Comparison of ENCODE assay signal across 7 mouse cellular contexts in genomic region chr10:127755770-127756468, GRCm38 (mm10). TPM values are rescaled to one million over a fixed set of nuclear protein-coding genes. Genes with fewer than 3 reads are reported as not detected.
A peak's percentile ranks its signal among the peaks of the same experiment; 100 is the strongest.
DNase-seq lines count a peak whose midpoint lies in the region; ATAC-seq and TF ChIP-seq lines count a peak whose summit lies in the region.

No protein-coding gene starts in this region.

- WGBS in embryonic facial prominence, embryonic 13.5 days, result 41% methylated on average over 18 of the region's 18 CpGs
- 26% methylated on average over 16 of the region's 18 CpGs for WGBS in intestine, embryonic 14.5 days
- WGBS in liver, postnatal 0 days (ENCODE audit: insufficient replicate concordance), result 30% methylated on average over 18 of the region's 18 CpGs
- WGBS in stomach, postnatal 0 days, result 26% methylated on average over 18 of the region's 18 CpGs

- H3K9me3 ChIP-seq in embryonic facial prominence, embryonic 13.5 days, result no peaks in the 10 kb centered on the region
- no peaks in the 10 kb centered on the region for H3K9me3 ChIP-seq in intestine, embryonic 14.5 days (ENCODE audit: control insufficient read depth, low read length)
- H3K9me3 ChIP-seq in liver, postnatal 0 days (ENCODE audit: low read length), result no peaks in the 10 kb centered on the region
- no peaks in the 10 kb centered on the region for H3K9me3 ChIP-seq in stomach, postnatal 0 days (ENCODE audit: control insufficient read depth, low read length)

- H3K9ac ChIP-seq in embryonic facial prominence, embryonic 13.5 days, result peak overlapping the region; percentile 27; the same call in 1 of the 2 replicates
- H3K9ac ChIP-seq in intestine, embryonic 14.5 days (ENCODE audit: low read length), result peak overlapping the region; percentile 22; the same call in 1 of the 2 replicates
- H3K9ac ChIP-seq in liver, postnatal 0 days (replicated peaks), result peak overlapping the region; percentile 39; the same call in 1 of the 2 replicates
- H3K9ac ChIP-seq in stomach, postnatal 0 days (ENCODE audit: low read length), result peak overlapping the region; percentile 24; the same call in 1 of the 2 replicates

- H3K27me3 ChIP-seq in embryonic facial prominence, embryonic 13.5 days, result no peaks in the 10 kb centered on the region
- H3K27me3 ChIP-seq in intestine, embryonic 14.5 days (replicated peaks; ENCODE audit: control insufficient read depth, insufficient read depth, low read length), result no peaks in the 10 kb centered on the region
- no peaks in the 10 kb centered on the region for H3K27me3 ChIP-seq in liver, postnatal 0 days (ENCODE audit: insufficient read depth, low read length)
- H3K27me3 ChIP-seq in stomach, postnatal 0 days (ENCODE audit: control insufficient read depth, insufficient read depth, low read length), result no peaks in the 10 kb centered on the region

- no peaks in the 10 kb centered on the region for H3K4me1 ChIP-seq in embryonic facial prominence, embryonic 13.5 days
- peaks cover 5% of the 10 kb centered on the region; the same call in 1 of the 2 replicates for H3K4me1 ChIP-seq in intestine, embryonic 14.5 days (replicated peaks; ENCODE audit: control insufficient read depth, insufficient read depth, low read length)
- peaks cover 33% of the 10 kb centered on the region for H3K4me1 ChIP-seq in liver, postnatal 0 days (ENCODE audit: insufficient read depth)
- H3K4me1 ChIP-seq in stomach, postnatal 0 days (replicated peaks; ENCODE audit: control insufficient read depth, insufficient read depth), result no peaks in the 10 kb centered on the region

- peak overlapping the region; percentile 51 for H3K4me2 ChIP-seq in embryonic facial prominence, embryonic 13.5 days
- H3K4me2 ChIP-seq in intestine, embryonic 14.5 days (ENCODE audit: low read length), result peak overlapping the region; percentile 55
- H3K4me2 ChIP-seq in liver, postnatal 0 days (ENCODE audit: low read depth, low read length), result peak overlapping the region; percentile 56
- peak overlapping the region; percentile 50 for H3K4me2 ChIP-seq in stomach, postnatal 0 days (replicated peaks; ENCODE audit: low read depth)

- no peak overlapping the region for H3K27ac ChIP-seq in embryonic facial prominence, embryonic 13.5 days
- peak overlapping the region; percentile 11; the same call in 1 of the 2 replicates for H3K27ac ChIP-seq in intestine, embryonic 14.5 days (ENCODE audit: low read depth)
- H3K27ac ChIP-seq in liver, postnatal 0 days (ENCODE audit: low read depth), result peak overlapping the region; percentile 68
- peak overlapping the region; percentile 63 for H3K27ac ChIP-seq in stomach, postnatal 0 days (replicated peaks)

- no peak for TF ChIP-seq CTCF in liver, postnatal 0 days (IDR thresholded peaks at IDR 0.05; ENCODE audit: low read depth)
- no peak for TF ChIP-seq CTCF in stomach, postnatal 0 days (IDR thresholded peaks at IDR 0.05; ENCODE audit: low read depth)

- ATAC-seq in embryonic facial prominence, embryonic 13.5 days (ENCODE audit: insufficient number of reproducible peaks, insufficient read depth, low FRiP score, low TSS enrichment, low read depth), result no peak
- ATAC-seq in intestine, embryonic 14.5 days (replicated peaks; ENCODE audit: low FRiP score, low TSS enrichment, low read depth), result no peak
- peak; percentile 22; the same call in 1 of the 2 replicates for ATAC-seq in liver, postnatal 0 days
- no peak for ATAC-seq in stomach, postnatal 0 days (ENCODE audit: low FRiP score, low TSS enrichment)

- peak; percentile 61 for TF ChIP-seq EP300 in liver, postnatal 0 days (IDR thresholded peaks at IDR 0.05; ENCODE audit: low read depth)
- no peak for TF ChIP-seq EP300 in stomach, postnatal 0 days (optimal IDR thresholded peaks at IDR 0.05)

- peak; percentile 12 for DNase-seq in ZHBTc4 (ENCODE audit: low read depth, low spot score)
- DNase-seq in intestine, embryonic 14.5 days (ENCODE audit: low spot score), result no peak
- DNase-seq in liver, postnatal 0 days, result no peak
- DNase-seq in stomach, postnatal 0 days (ENCODE audit: low spot score), result no peak
- DNase-seq in cerebellum, adult 9-10 months, result no peak
- DNase-seq in cerebellum, postnatal 4 days (ENCODE audit: low spot score in 2 of 2), result no peak

- H3K36me3 ChIP-seq in embryonic facial prominence, embryonic 13.5 days, result no peaks in the 10 kb centered on the region
- H3K36me3 ChIP-seq in intestine, embryonic 14.5 days (ENCODE audit: control insufficient read depth, insufficient read depth, low read length), result no peaks in the 10 kb centered on the region
- no peaks in the 10 kb centered on the region for H3K36me3 ChIP-seq in liver, postnatal 0 days (replicated peaks; ENCODE audit: insufficient read depth, low read length)
- H3K36me3 ChIP-seq in stomach, postnatal 0 days (ENCODE audit: control insufficient read depth, insufficient read depth, low read length), result no peaks in the 10 kb centered on the region

- H3K4me3 ChIP-seq in embryonic facial prominence, embryonic 13.5 days, result peak overlapping the region; percentile 10; the same call in 1 of the 2 replicates
- peak overlapping the region; percentile 21 for H3K4me3 ChIP-seq in intestine, embryonic 14.5 days (ENCODE audit: low read depth, low read length)
- H3K4me3 ChIP-seq in liver, postnatal 0 days (ENCODE audit: low read depth, low read length), result peak overlapping the region; percentile 11; the same call in 1 of the 2 replicates
- peak overlapping the region; percentile 25 for H3K4me3 ChIP-seq in stomach, postnatal 0 days (ENCODE audit: low read depth, low read length)

RNA-seq across cellular contexts. Expression of gene Rdh1, which starts 3.6 kb away (rescaled TPM):
- 0.06 TPM in 1 of 2 replicates, not detected in the other for polyA plus RNA-seq in embryonic facial prominence, embryonic 13.5 days (2015; fragmentation: Nextera tagmentation; extraction: Ambion mirVana)
- polyA plus RNA-seq in intestine, embryonic 14.5 days (2014; fragmentation: Nextera tagmentation; extraction: Ambion mirVana), result 0.07 TPM in 1 of 2 replicates, not detected in the other
- polyA plus RNA-seq in liver, postnatal 0 days (2015; fragmentation: Nextera tagmentation; extraction: Ambion mirVana), result 0.20 TPM in 2 replicates
- 0.19 and 0.23 TPM in 2 replicates for polyA plus RNA-seq in stomach, postnatal 0 days (2015; fragmentation: Nextera tagmentation; extraction: Ambion mirVana)

RNA-seq across cellular contexts. Expression of gene Rdh16f1, which starts 3.7 kb away (rescaled TPM):
- not detected in 2 replicates for polyA plus RNA-seq in embryonic facial prominence, embryonic 13.5 days (2015; fragmentation: Nextera tagmentation; extraction: Ambion mirVana)
- polyA plus RNA-seq in intestine, embryonic 14.5 days (2014; fragmentation: Nextera tagmentation; extraction: Ambion mirVana), result not detected in 2 replicates
- 0.69 TPM in 1 of 2 replicates, not detected in the other for polyA plus RNA-seq in liver, postnatal 0 days (2015; fragmentation: Nextera tagmentation; extraction: Ambion mirVana)
- polyA plus RNA-seq in stomach, postnatal 0 days (2015; fragmentation: Nextera tagmentation; extraction: Ambion mirVana), result 0.67 and 0.69 TPM in 2 replicates

RNA-seq across cellular contexts. Expression of gene Gpr182, which starts 4.4 kb away (rescaled TPM):
- 0.90 and 1.2 TPM in 2 replicates for polyA plus RNA-seq in embryonic facial prominence, embryonic 13.5 days (2015; fragmentation: Nextera tagmentation; extraction: Ambion mirVana)
- 0.39 and 0.43 TPM in 2 replicates for polyA plus RNA-seq in intestine, embryonic 14.5 days (2014; fragmentation: Nextera tagmentation; extraction: Ambion mirVana)
- 16.1 and 17.3 TPM in 2 replicates for polyA plus RNA-seq in liver, postnatal 0 days (2015; fragmentation: Nextera tagmentation; extraction: Ambion mirVana)
- polyA plus RNA-seq in stomach, postnatal 0 days (2015; fragmentation: Nextera tagmentation; extraction: Ambion mirVana), result 0.77 and 0.92 TPM in 2 replicates

RNA-seq across cellular contexts. Expression of gene Zbtb39, which starts 16.6 kb away (rescaled TPM):
- polyA plus RNA-seq in embryonic facial prominence, embryonic 13.5 days (2015; fragmentation: Nextera tagmentation; extraction: Ambion mirVana), result 3.7 TPM in 2 replicates
- 3.9 and 4.1 TPM in 2 replicates for polyA plus RNA-seq in intestine, embryonic 14.5 days (2014; fragmentation: Nextera tagmentation; extraction: Ambion mirVana)
- 1.0 and 1.1 TPM in 2 replicates for polyA plus RNA-seq in liver, postnatal 0 days (2015; fragmentation: Nextera tagmentation; extraction: Ambion mirVana)
- 1.4 and 1.6 TPM in 2 replicates for polyA plus RNA-seq in stomach, postnatal 0 days (2015; fragmentation: Nextera tagmentation; extraction: Ambion mirVana)

RNA-seq across cellular contexts. Expression of gene Rdh9, which starts 20.3 kb away (rescaled TPM):
- 0.34 and 0.37 TPM in 2 replicates for polyA plus RNA-seq in embryonic facial prominence, embryonic 13.5 days (2015; fragmentation: Nextera tagmentation; extraction: Ambion mirVana)
- polyA plus RNA-seq in intestine, embryonic 14.5 days (2014; fragmentation: Nextera tagmentation; extraction: Ambion mirVana), result 0.07 TPM in 1 of 2 replicates, not detected in the other
- polyA plus RNA-seq in liver, postnatal 0 days (2015; fragmentation: Nextera tagmentation; extraction: Ambion mirVana), result 15.7 and 16.7 TPM in 2 replicates
- polyA plus RNA-seq in stomach, postnatal 0 days (2015; fragmentation: Nextera tagmentation; extraction: Ambion mirVana), result not detected in 2 replicates
